ENCODE assay signal across 22 mouse cellular contexts in the genomic region with DNA sequence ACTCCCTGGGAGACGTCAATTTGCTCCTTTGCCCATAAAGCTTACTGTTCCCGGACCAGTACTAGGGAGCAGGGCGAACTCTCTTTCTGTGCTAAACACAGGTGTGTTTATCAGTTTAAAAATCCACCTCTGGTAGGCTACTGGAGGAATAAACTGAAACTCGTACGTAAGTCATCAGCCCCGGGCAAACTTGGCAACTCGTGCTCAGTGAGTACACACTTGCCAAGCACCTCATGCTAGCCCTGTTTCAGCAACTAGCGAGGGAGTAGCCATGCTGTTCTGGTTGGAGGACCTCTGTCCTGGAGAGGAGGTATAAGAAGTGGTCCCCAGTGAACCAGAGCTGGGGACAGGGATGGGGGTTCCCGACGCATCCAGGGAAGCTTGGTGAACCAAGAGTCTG.
DNase-seq lines count a peak whose midpoint lies in the region; ATAC-seq and TF ChIP-seq lines count a peak whose summit lies in the region.
"Had no signal": no experiment of that assay in that cellular context is flagged by ENCODE, and none has a peak within 500 bp of the region (broad histone marks: within the 10 kb centered on the region; RNA-seq: fewer than 3 reads in every experiment).

No protein-coding gene starts in this region.

- H3K9me3 ChIP-seq in kidney, embryonic 15.5 days (replicated peaks) = no peaks in the 10 kb centered on the region
- H3K9me3 ChIP-seq in forebrain, postnatal 0 days (ENCODE audit: low read length) = no peaks in the 10 kb centered on the region
- H3K9me3 ChIP-seq: embryonic facial prominence, embryonic 13.5 days; heart, embryonic 13.5 days; hindbrain, embryonic 13.5 days had no signal

- H3K36me3 ChIP-seq in kidney, adult 2 months (ENCODE audit: control insufficient read depth, insufficient read depth, low read length) = no peaks in the 10 kb centered on the region
- no peaks in the 10 kb centered on the region for H3K36me3 ChIP-seq in kidney, embryonic 15.5 days
- H3K36me3 ChIP-seq in forebrain, postnatal 0 days (ENCODE audit: insufficient read depth) = no peaks in the 10 kb centered on the region
- H3K36me3 ChIP-seq: embryonic facial prominence, embryonic 13.5 days; G1E; heart, embryonic 13.5 days; hindbrain, embryonic 13.5 days had no signal

- H3K27ac ChIP-seq in kidney, adult 2 months (ENCODE audit: insufficient read depth, low read depth, low read length) = peak overlapping the region; percentile 48
- H3K27ac ChIP-seq in kidney, embryonic 15.5 days = no peak overlapping the region
- H3K27ac ChIP-seq in forebrain, postnatal 0 days (ENCODE audit: low read depth, low read length) = no peak overlapping the region
- H3K27ac ChIP-seq: embryonic facial prominence, embryonic 13.5 days; forebrain, embryonic 13.5 days; gastrocnemius, adult 2 months; heart, embryonic 13.5 days; hindbrain, embryonic 13.5 days had no signal

- no peaks in the 10 kb centered on the region for H3K27me3 ChIP-seq in kidney, adult 2 months (replicated peaks; ENCODE audit: control insufficient read depth, insufficient read depth, low read length)
- H3K27me3 ChIP-seq in kidney, embryonic 15.5 days = no peaks in the 10 kb centered on the region
- H3K27me3 ChIP-seq in forebrain, postnatal 0 days (ENCODE audit: insufficient read depth, low read length) = no peaks in the 10 kb centered on the region
- H3K27me3 ChIP-seq: embryonic facial prominence, embryonic 13.5 days; forebrain, embryonic 13.5 days had no signal

- peaks cover 46% of the 10 kb centered on the region for H3K4me1 ChIP-seq in kidney, adult 2 months (ENCODE audit: control insufficient read depth, insufficient read depth, low read length)
- peaks cover 55% of the 10 kb centered on the region for H3K4me1 ChIP-seq in kidney, embryonic 15.5 days
- no peaks in the 10 kb centered on the region for H3K4me1 ChIP-seq in forebrain, postnatal 0 days (ENCODE audit: insufficient read depth)
- H3K4me1 ChIP-seq: forebrain, embryonic 13.5 days had no signal

- no peak overlapping the region for H3K4me2 ChIP-seq in kidney, embryonic 15.5 days
- H3K4me2 ChIP-seq in forebrain, postnatal 0 days (ENCODE audit: low read depth) = no peak overlapping the region
- H3K4me2 ChIP-seq: embryonic facial prominence, embryonic 13.5 days; forebrain, embryonic 13.5 days; heart, embryonic 13.5 days; hindbrain, embryonic 13.5 days had no signal

- WGBS in kidney, adult 2 months = 48% methylated on average over 10 of the region's 10 CpGs
- WGBS in kidney, embryonic 15.5 days = 75% methylated on average over 10 of the region's 10 CpGs
- WGBS in forebrain, postnatal 0 days = 73% methylated on average over 10 of the region's 10 CpGs

- ATAC-seq in kidney, embryonic 15.5 days (replicated peaks; ENCODE audit: low FRiP score) = no peak
- ATAC-seq in forebrain, postnatal 0 days = no peak
- ATAC-seq: CD4-positive, CD25-positive, alpha-beta regulatory T cell, adult 4 months; forebrain, embryonic 13.5 days had no signal

- peak; percentile 31 for DNase-seq in adrenal gland, postnatal 10 days
- DNase-seq in adrenal gland, postnatal 14 days = no peak
- peak; percentile 84 for DNase-seq in kidney, adult 2 months
- peak; percentile 80 for DNase-seq in gonadal fat pad, adult 2 months (ENCODE audit: low read depth)
- DNase-seq in kidney, postnatal 25 days = peak; percentile 75 to 82
- no peak for DNase-seq in forebrain, postnatal 0 days
- DNase-seq: adrenal gland, adult 8-10 months; B cell, adult 2 months; cerebellum, adult 11-12 months; cerebellum, adult 9-11 months; cerebellum, postnatal 36 days; gastrocnemius, adult 2 months; gastrocnemius, postnatal 25 days; heart, adult 11 months; heart, postnatal 36 days had no signal

- no peak overlapping the region for H3K9ac ChIP-seq in kidney, embryonic 15.5 days
- no peak overlapping the region for H3K9ac ChIP-seq in forebrain, postnatal 0 days
- H3K9ac ChIP-seq: embryonic facial prominence, embryonic 13.5 days; forebrain, embryonic 13.5 days; heart, embryonic 13.5 days; hindbrain, embryonic 13.5 days had no signal

- no peak overlapping the region for H3K4me3 ChIP-seq in kidney, adult 2 months (ENCODE audit: insufficient read depth, low read depth, low read length)
- no peak overlapping the region for H3K4me3 ChIP-seq in kidney, embryonic 15.5 days (replicated peaks)
- H3K4me3 ChIP-seq in forebrain, postnatal 0 days (ENCODE audit: low read depth, low read length) = no peak overlapping the region
- H3K4me3 ChIP-seq: embryonic facial prominence, embryonic 13.5 days; forebrain, embryonic 13.5 days; gastrocnemius, adult 2 months; heart, embryonic 13.5 days; hindbrain, embryonic 13.5 days had no signal

- TF ChIP-seq POLR2A in kidney, adult 2 months (IDR thresholded peaks at IDR 0.05; ENCODE audit: low read depth, low read length) = no peak

- TF ChIP-seq CTCF in kidney, adult 2 months (conservative IDR thresholded peaks at IDR 0.05; ENCODE audit: insufficient read depth, insufficient read length, low read depth, low read length) = no peak
- no peak for TF ChIP-seq CTCF in forebrain, postnatal 0 days (IDR thresholded peaks at IDR 0.05; ENCODE audit: low read depth)

Comparison
In these comparisons a context has a peak if more than half of its experiments do, and no peak if none do; other contexts are left out.
1. DNase-seq: peak in adrenal gland, postnatal 10 days (single experiment), kidney, adult 2 months (single experiment), gonadal fat pad, adult 2 months (single experiment) and kidney, postnatal 25 days (2 of 2); none in adrenal gland, postnatal 14 days (single experiment) and forebrain, postnatal 0 days (single experiment).